Mouse (Mus musculus): ENCODE data around the gene Pou6f2. TPM values are rescaled to one million over a fixed set of nuclear protein-coding genes. Genes with fewer than 3 reads are reported as not detected.

Gene Pou6f2
- total and polyA plus RNA-seq, 3 experiments = not detected

DNA sequence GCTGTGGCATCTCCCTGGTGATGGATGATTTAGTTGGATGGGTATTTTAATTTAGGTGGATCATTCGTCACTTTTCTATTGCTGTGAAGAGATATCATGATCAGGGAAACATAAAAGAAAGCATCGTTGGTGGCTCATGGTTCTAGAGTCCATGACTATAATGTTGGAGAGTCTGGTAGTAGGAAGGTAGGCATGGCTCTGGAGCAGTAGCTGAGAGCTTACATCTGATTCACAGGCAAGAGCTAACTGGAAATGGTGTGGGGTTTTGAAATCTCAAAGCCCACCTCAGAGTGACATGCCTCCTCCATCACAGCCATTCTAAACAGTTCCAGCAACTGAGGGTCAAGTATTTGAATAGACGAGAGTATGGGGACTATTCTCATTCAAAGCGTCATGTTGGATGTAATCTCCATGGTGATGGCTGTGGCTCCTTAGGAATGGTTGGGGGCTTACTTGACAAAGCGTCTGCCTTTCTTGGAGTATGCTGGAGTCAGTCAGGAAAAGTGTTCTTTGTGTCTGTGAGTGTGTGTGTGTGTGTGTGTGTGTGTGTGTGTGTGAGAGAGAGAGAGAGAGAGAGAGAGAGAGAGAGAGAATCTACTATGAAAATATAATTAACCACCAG, 115.0 kb downstream of the Pou6f2 start:
- Histone ChIP-seq H3K9ac (ENCODE audit: control insufficient read depth, low read depth, low read length, poor library complexity, severe bottlenecking) (no peak overlapping the region), H3K4me3 (ENCODE audit: control insufficient read depth in 1 of 2, insufficient read depth in 1 of 2, low read depth in 2 of 2, low read length in 2 of 2) (no peak overlapping the region), H3K9me3 (replicated peaks; ENCODE audit: insufficient read depth, low read length) (no peaks in the 10 kb centered on the region), H3K4me1 (ENCODE audit: control insufficient read depth in 1 of 2, insufficient read depth in 2 of 2, low read length in 2 of 2) (no peaks in the 10 kb centered on the region), H3K27ac (ENCODE audit: control insufficient read depth, low read depth, low read length) (no peak overlapping the region), H3K27me3 (ENCODE audit: control insufficient read depth in 1 of 2, insufficient read depth in 2 of 2, low read length in 2 of 2) (no peaks in the 10 kb centered on the region), H3K36me3 (ENCODE audit: control insufficient read depth in 1 of 2, insufficient read depth in 2 of 2, low read length in 2 of 2) (no peaks in the 10 kb centered on the region), H3K79me2 (ENCODE audit: control insufficient read depth, insufficient read depth, low read length, poor library complexity) (no peaks in the 10 kb centered on the region)
- no peak for DNase-seq (ENCODE audit: low read depth, low spot score)
- no peak for TF ChIP-seq MAX (IDR thresholded peaks at IDR 0.05; ENCODE audit: low read length)
- TF ChIP-seq EP300 (IDR thresholded peaks at IDR 0.05; ENCODE audit: low read depth in 1 of 2, low read length in 2 of 2) = no peak

GRCm38 (mm10) chr13:18281084-18281483, 116.4 kb downstream of the Pou6f2 start:
- H3K79me2 ChIP-seq (ENCODE audit: control insufficient read depth, insufficient read depth, low read length, poor library complexity) = no peaks in the 10 kb centered on the region
- TF ChIP-seq MEF2A (IDR thresholded peaks at IDR 0.05; ENCODE audit: extremely low read depth, insufficient replicate concordance, low read depth, low read length, poor library complexity, severe bottlenecking) (no peak), SIN3A (IDR thresholded peaks at IDR 0.05; ENCODE audit: low read length) (no peak), UBTF (IDR thresholded peaks at IDR 0.05; ENCODE audit: borderline replicate concordance, insufficient read depth, low read depth, low read length) (no peak), CHD1 (IDR thresholded peaks at IDR 0.05; ENCODE audit: low read depth, low read length) (no peak), ZC3H11A (IDR thresholded peaks at IDR 0.05; ENCODE audit: low read depth, low read length) (no peak), NRF1 (IDR thresholded peaks at IDR 0.05; ENCODE audit: insufficient read depth, low read depth, low read length, poor library complexity, severe bottlenecking) (no peak), POLR2AphosphoS2 (IDR thresholded peaks at IDR 0.05; ENCODE audit: low read length) (no peak), RAD21 (IDR thresholded peaks at IDR 0.05; ENCODE audit: low read depth, low read length) (no peak), GATA1 (IDR thresholded peaks at IDR 0.05; ENCODE audit: low read depth, low read length) (no peak), POLR2A (IDR thresholded peaks at IDR 0.05; ENCODE audit: control insufficient read depth in 1 of 2, insufficient read depth in 1 of 2, low read depth in 1 of 2, low read length in 2 of 2, poor library complexity in 1 of 2) (no peak), ETS1 (IDR thresholded peaks at IDR 0.05; ENCODE audit: low read depth, low read length) (no peak), MAX (IDR thresholded peaks at IDR 0.05; ENCODE audit: low read length) (no peak)
- no peak overlapping the region for H3K27ac ChIP-seq (ENCODE audit: control insufficient read depth, low read depth, low read length)
- no peaks in the 10 kb centered on the region for H3K27me3 ChIP-seq (ENCODE audit: control insufficient read depth in 1 of 2, insufficient read depth in 2 of 2, low read length in 2 of 2)
- H3K9ac ChIP-seq (ENCODE audit: control insufficient read depth, low read depth, low read length, poor library complexity, severe bottlenecking) = no peak overlapping the region
- no peaks in the 10 kb centered on the region for H3K36me3 ChIP-seq (ENCODE audit: control insufficient read depth in 1 of 2, insufficient read depth in 2 of 2, low read length in 2 of 2)
- H3K4me3 ChIP-seq (ENCODE audit: control insufficient read depth in 1 of 2, insufficient read depth in 1 of 2, low read depth in 2 of 2, low read length in 2 of 2) = no peak overlapping the region
- no peaks in the 10 kb centered on the region for H3K4me1 ChIP-seq (ENCODE audit: control insufficient read depth in 1 of 2, insufficient read depth in 2 of 2, low read length in 2 of 2)
- no peak for DNase-seq (ENCODE audit: low read depth, low spot score)
- H3K9me3 ChIP-seq (replicated peaks; ENCODE audit: insufficient read depth, low read length) = no peaks in the 10 kb centered on the region

DNA sequence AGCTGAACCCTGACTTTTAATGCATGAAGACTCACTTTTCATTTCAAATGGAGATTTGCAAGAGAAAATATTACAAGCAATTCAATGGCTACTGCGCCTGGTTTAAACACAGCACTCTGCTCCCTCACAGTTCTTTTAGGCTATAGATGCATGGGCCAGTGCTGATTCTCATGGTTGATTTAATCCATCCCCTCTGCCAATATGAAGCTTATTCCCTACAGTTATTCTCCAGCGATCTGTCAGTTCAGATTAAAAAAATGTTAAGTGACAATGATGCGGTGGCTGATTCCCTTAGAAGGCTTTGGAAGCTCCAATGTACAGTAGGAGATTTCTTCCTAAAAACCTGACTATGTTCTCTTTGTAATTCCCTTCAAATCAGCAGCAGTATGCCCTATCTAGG, 144.4 kb downstream of the Pou6f2 start:
- TF ChIP-seq CHD1 (IDR thresholded peaks at IDR 0.05; ENCODE audit: low read depth, low read length) (no peak), NELFE (IDR thresholded peaks at IDR 0.05; ENCODE audit: low read depth, low read length) (no peak), MAFK (IDR thresholded peaks at IDR 0.05; ENCODE audit: borderline replicate concordance, low read depth, low read length) (no peak), HCFC1 (IDR thresholded peaks at IDR 0.05; ENCODE audit: low read depth, low read length) (no peak), MXI1 (IDR thresholded peaks at IDR 0.05; ENCODE audit: low read depth, low read length) (no peak), NRF1 (IDR thresholded peaks at IDR 0.05; ENCODE audit: insufficient read depth, low read depth, low read length, poor library complexity, severe bottlenecking) (no peak), USF1 (IDR thresholded peaks at IDR 0.05; ENCODE audit: low read depth, low read length) (no peak), MYB (IDR thresholded peaks at IDR 0.05; ENCODE audit: low read depth, low read length) (no peak), E2F4 (IDR thresholded peaks at IDR 0.05; ENCODE audit: borderline replicate concordance, low read depth, low read length) (no peak), SIN3A (IDR thresholded peaks at IDR 0.05; ENCODE audit: low read length) (no peak)
- no peaks in the 10 kb centered on the region for H3K36me3 ChIP-seq (ENCODE audit: control insufficient read depth in 1 of 2, insufficient read depth in 2 of 2, low read length in 2 of 2)
- H3K27ac ChIP-seq (ENCODE audit: control insufficient read depth, low read depth, low read length) = no peak overlapping the region
- no peak overlapping the region for H3K9ac ChIP-seq (ENCODE audit: control insufficient read depth, low read depth, low read length, poor library complexity, severe bottlenecking)
- no peaks in the 10 kb centered on the region; a peak in 1 of 4 replicates for H3K27me3 ChIP-seq (ENCODE audit: control insufficient read depth in 1 of 2, insufficient read depth in 2 of 2, low read length in 2 of 2)
- no peaks in the 10 kb centered on the region for H3K9me3 ChIP-seq (replicated peaks; ENCODE audit: insufficient read depth, low read length)
- H3K4me3 ChIP-seq (ENCODE audit: control insufficient read depth in 1 of 2, insufficient read depth in 1 of 2, low read depth in 2 of 2, low read length in 2 of 2) = no peak overlapping the region
- H3K79me2 ChIP-seq (ENCODE audit: control insufficient read depth, insufficient read depth, low read length, poor library complexity) = no peaks in the 10 kb centered on the region
- H3K4me1 ChIP-seq (ENCODE audit: control insufficient read depth in 1 of 2, insufficient read depth in 2 of 2, low read length in 2 of 2) = no peaks in the 10 kb centered on the region
- DNase-seq (ENCODE audit: low read depth, low spot score) = no peak

All from MEL (cell line).